Mouse (Mus musculus) retina, postnatal 7 days (tissue): ENCODE measurements around the gene Soat1.
"Not testable (repeated sequence)": the region's sequence is repeated elsewhere in the genome, so short reads cannot be mapped to it uniquely, and the experiment has no call there.

Experiments
- DNase-seq: peaks from one replicate; pipeline ENCODE4 v3.0.0-alpha.2; 2012; ENCODE audit warnings: low read depth, low spot score

Soat1 gene

DNA sequence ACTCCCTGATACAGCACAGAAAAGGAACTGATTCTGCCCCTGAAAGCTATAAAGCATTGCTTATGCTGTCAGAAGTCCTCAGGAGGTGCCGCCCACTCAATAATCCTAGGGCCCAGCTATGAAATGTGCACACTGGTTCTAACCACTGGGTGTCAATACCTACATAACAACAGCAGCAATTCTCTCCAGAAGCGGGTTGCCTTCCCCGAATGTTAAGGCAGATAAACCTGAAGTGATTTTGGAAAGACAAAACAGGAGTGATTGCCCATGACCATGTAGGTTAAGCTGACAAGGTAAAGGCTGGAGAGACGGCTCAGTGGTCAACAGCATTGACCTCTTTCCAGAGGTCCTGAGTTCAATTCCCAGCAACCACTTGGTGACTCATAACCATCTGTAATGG, 48.4 kb downstream of the Soat1 start:
- DNase-seq = no peak

DNA sequence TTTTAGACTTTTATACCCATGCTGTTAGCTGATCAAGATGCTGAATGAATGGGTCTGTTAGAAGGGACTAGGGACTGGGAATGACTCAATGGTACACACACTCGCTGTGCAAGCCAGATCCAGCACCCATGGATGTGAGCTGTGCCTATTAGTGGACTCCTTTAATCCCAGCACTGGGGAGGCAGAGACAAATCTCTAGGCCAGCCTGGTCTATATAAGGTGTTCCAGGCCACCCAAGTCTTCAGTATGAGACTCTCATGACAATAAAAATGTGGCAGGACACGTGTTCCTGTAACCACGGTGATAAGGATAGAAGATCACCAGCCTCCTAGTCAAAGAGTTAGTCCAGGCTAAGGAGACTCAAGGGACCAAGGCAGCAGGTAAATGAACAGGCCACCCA, 50.1 kb downstream of the Soat1 start:
- DNase-seq = no peak

DNA sequence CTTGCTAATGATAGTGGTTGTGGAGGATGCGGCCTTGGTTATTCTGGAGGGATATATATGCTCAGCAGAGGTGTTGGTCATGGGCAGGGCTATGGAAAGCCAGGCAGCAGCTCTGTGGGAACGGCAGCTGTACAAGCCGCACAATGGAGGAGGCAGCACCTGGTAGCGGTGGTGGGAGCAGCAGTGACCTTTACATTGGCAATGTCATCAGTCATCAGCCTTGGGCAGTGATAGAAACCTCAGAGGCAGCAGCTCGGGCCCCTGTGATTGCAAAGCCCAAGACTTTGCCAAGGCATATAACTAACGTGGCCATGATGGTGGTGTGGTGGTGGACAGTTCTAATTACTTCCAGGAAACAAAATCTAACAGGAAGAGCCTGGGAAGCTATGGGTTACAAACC, 50.6 kb downstream of the Soat1 start:
- no peak for DNase-seq

DNA sequence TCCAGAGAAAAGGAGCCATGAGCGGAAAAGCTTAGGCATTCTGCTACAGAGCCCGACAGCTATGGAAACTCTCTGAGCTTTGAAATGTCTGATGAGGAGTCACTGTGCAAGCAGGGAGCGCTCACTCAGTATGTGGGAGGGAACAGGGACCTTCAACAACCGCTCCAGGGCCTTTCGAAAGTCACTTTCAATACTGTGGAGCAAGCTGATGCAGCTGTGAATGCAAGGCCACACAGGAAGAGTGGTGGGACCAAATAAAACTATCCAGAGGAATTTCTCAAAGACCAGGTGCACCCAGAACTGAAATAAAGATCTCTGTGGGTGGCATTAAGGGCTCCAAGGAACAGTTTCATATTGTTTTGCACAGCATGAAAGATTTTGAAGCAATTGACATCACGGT, 51.3 kb downstream of the Soat1 start:
- no peak for DNase-seq

DNA sequence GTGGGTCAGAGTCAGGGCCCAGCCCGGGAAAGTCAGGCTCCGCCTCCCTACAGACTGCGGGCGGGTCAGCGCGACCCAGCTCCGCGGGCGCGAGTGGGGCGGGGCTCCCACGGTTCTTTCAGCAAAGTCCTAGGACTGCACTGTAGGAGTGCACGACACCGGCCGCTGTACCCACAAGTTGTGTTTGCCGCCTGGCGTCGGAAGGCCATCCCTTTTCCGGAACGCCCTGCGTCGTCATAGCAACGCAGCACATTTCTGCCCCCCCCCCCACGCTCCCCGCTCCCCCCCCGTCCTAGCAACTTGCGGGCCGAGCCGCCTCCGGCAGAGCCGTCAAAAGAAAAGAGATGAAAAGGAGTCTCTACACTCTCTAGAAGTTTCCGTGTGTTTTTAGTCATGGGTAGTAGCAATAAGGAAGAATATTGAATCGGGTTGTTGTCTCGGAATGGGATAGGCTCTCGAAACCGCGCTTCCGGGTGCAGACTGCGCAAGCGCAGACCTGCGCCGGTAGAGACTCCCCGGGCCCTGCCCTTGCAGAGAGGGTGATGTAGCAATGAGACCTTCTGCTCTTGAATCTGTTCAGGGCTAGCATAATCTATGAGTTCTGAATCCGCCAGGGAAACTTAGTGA, 53.3 kb downstream of the Soat1 start, which contains the start of gene Axdnd1:
Gene Axdnd1, minus strand, starts transcription at position 489 of the 627 bp plus-strand sequence.
- DNase-seq = peak; percentile 65

DNA sequence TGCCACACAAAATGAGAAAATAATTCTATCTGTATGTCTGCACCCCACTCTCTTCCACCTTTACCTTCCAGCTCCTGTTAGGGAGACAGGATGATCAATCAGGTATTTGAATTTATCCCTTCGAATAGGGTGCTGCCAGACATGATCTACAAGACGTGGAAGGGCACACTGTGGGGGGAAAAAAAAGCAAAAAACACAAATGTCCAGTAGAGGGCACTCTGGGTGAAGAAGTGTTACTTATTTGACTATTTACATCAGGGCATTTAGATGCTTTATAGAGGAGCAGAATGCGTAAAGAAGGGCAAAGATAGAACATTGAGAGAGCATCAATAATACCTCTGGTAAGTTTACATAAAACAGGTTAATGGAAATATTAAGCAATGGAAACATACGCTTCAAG, 56.0 kb downstream of the Soat1 start:
- peak; percentile 25 for DNase-seq

DNA sequence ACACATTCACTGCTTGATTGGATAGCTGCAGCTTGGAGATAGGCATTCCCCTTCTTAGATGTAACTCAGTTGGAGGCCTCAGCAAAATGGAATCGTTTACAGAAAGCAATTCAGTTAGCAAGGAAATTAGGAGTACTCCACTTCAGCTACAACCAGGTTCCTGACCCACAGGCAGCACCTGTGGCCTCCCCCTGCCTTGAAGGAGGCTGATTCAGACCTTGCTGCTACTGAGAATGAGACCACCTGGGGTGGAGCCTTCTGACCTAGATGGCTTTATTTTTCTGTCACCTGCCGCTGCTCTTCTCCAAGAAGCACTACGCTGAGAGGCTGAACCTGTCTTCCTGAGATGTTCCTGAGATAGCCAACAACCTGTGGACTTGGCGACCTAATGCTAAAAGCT, 65.6 kb downstream of the Soat1 start:
- no peak for DNase-seq

DNA sequence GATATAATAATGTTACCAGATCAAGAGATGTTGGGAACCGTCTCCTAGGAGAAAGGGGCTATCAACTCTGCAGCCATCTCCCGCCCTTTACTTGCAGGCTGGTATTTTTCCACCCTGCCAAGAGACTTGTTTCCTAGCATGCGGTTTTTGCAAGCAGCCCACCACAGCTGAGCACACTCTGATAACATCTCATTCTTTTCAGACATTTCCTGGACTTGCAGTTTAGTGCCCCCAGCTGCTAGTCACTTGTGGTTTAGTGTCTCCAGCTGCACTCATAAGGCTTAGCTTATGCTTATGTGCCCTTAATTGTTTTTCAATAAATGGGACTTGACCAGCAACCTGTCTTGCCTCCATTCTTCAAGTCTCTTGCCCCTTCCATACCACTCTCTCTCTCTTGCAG, 66.1 kb downstream of the Soat1 start:
- no peak for DNase-seq

DNA sequence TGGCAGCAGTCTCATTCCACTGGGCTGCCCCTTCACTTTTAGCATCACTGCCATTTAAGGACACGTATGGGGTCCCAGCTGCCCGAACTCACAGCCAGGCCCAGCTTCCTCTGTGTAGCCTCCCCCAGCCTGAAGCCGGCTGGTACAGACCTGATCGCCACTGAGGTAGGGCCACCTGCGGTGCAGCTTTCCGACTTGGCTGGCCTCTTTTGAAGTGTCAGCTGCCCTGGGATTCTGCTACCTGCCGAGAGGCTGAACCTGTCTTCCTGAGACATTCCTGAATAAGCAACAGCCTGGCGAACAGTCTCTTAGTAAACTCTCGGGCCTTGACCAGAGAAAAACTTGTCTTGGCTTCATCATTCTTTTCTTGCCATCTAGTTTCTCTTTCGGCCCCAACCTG, 70.9 kb downstream of the Soat1 start:
- no peak for DNase-seq

DNA sequence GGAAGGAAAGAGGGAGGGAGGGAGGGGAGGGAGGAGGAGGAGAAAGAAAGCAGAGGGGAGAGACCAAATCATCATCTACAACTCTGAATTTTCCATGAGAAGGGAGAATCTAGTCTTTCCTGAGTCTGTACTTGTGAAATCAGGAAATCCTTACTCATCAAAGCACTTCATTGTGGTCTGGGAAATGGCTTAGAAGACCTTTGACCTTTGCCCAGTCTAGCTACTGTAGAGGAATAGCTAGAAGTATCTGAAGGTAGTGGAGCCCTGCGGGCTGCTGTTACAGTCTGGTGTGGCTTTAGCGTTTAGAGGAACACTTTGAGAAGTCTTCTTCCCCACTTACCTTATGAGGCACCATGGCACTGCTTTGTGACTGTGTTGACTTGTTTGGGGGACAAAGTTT, 71.6 kb downstream of the Soat1 start:
- no peak for DNase-seq

DNA sequence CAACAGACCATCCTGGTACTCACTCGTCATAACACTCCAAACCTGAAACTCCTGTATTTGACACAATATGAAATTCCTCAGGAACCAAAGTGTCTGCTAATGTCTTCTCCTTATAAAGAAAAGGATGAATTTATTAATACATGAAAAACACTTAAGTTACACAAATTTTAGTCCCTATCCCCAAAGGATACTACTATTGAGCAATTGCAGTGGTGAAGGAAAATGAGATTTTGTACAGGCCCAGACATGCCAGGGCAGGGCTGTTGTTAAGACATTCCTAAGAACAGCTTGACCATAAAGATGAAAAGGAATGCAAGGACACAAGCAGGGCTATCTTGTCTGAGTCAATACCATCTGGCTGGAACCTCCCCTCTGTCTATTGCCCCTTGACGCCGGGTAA, 74.0 kb downstream of the Soat1 start:
- not testable (repeated sequence) for DNase-seq

DNA sequence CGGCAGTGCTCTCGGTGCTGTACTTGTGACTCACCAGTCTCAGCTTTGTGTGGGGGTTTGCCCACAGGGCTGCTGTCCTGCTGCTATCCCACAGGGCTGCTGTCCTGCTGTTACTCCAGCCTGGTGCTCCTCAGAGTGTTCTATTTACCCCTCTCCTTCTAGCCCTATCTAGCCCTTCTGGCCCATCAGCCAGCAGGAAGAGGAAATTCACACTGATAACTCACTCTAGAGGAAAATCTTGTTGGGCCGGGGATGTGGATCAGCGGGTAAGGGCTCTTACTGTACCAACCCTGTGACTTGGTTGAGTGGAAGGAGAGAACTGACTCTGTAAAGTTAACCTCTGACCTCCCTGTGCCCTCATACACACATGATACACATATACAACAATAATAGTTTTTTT, 81.0 kb downstream of the Soat1 start:
- DNase-seq = no peak

DNA sequence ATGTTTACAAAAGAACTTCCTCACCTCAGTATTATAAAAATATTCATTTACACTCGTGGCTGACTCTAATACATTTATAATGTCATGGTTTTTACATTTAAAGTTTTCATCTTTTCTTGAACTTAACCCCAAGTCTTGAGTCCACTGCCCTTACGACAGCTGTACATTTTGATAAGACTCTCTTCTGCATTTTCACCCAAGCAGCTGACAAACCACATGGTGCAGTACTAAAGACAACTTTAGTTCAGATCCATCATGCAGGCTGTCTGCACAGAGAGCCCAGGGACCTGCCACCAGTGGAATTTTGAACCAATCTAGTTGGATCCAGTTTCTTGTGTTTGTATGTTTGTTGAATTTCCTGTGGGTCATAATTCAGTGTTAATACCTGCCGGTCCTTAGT, 87.3 kb downstream of the Soat1 start:
- no peak for DNase-seq

DNA sequence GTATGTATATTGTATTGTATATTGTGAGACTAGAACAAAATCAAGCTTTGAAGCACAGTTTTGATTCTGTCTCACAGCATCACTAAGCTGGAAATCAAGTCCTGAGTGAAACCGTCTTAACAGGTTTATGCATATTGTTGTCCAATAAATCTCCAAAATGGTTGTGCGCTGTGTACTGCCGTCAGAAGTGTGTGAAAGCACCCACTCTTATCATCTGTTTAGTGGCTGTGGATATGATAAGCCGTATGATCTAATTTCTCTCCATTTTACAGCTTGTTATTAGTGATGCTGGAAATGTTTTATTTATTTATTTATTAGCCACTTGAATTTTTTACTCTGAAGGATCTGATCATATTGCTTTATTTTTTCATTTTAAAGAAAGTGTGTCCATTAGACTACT, 87.9 kb downstream of the Soat1 start:
- DNase-seq = no peak

DNA sequence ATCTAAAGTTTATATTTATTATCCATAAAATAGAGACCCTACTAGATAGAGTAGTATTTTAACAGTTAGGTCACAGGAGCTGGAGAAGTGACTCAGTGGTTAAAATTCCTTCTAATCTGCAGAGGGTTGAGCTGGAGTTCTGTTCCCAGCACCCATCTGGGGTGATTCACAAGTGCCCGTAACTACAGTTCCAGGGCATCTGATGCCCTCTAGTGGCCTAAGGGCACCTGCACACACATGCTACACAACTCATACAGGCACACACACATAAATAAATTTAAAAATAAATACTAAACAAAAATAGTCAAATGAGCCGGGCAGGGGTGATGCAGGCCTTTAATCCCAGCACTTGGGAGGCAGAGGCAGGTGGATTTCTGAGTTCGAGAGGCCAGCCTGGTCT, 92.9 kb downstream of the Soat1 start:
- no peak for DNase-seq
